Mouse (Mus musculus) v-Abl transformed pro-B cells (cell line): ENCODE measurements at regions not wholly inside any gene's neighbourhood (a gene's known extent, or its start where the extent isn't known, plus 50 kb on each side); places are given as distances from the start of the nearest gene placed in this dataset.

Experiments used
- in situ Hi-C, 2 experiments: fragments of 400-800 bp; cut with MboI; formaldehyde crosslinking; loops; one replicate each; pipeline ENCODE4 v1.15.1; 2025; ENCODE audit not compliant: unreplicated experiment in 2 of 2

DNA sequence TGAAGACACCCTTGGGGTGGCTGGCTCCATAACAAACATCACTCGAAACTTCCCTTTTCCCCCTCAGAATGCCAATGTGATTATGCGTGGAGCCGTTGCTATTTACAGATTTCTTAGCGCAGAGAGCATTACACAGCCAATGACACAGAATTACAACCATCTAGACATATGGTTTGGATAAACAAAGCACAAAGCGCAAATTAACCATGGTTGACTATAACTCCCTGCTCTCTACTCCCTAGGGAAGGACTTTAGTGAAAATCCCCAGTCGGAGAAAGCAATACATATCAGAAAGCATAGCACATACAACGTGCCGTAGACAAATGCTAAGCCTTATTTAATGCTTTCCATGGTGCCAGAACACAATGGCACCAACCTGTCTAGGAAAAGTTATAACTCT, 131.8 kb downstream of the Tshz3 start:
- in situ Hi-C loops, result no loop called here

DNA sequence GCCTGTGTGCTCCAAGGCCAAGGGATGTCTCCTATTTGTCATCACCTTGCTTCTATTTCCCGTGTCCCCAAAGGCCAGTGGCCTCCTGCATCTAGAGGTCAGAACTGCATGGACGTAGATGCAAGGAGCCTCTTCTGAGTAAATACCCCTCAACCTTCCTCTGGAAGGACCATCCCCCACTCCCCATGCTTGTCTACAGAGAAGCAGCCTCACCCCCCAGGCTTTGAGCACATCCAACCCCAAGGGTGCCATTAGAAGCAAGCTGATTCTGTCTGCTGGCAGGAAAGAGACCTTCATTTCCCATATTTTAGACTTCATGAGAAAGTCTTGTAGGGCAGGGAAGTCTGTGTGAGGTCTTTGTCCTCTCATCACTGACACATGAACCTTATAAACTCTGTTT, 132.2 kb downstream of the Tshz3 start:
- in situ Hi-C loops, result no loop called here

DNA sequence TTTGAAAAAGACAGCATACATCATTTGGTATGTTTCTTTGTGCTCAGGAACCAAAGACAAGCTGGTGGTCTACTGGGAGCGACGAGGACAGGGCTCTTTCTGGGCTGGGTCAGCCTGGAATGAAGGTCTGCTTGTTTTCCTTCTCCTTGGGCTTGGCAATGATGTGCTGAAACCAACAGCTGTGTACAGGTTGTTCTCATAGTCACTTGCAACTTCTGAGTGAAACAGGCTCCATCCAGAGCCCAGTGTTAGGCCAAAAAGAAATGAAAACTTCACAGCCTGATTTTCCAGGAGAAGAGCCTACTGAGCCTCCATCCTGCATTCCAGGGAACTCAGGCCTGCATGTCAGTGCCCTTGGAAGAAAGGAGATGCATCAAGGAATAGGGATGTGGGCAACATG, 150.4 kb downstream of the Tshz3 start:
- in situ Hi-C loops, result no loop called here

DNA sequence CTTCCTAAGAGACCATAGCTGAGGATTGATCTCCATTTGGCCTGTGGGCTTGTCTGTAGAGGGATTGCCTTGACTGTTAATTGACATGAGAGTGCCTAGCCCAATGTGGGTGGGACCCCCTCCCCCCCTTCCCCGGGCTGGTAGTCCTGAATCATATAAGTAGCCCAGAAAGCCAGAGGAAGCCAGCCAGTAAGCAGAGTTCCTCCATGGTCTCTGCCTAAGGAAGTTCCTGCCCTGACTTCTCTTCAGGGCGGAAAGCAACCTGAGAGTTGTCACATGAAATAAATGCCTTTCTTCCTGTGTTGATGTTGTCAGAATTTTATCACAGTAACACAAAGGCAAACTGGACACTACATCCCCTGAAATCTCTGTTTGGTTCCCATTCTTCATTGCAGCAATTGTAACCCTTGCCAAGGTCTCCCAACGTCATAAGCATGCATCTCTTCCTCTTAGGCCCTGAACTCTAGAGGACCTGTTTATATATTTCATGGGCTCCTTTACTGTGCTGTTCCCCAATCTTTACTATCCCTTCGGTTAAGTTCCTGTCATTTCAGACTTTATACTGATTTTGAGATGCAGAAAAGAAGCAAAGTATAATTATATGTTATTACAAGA, 153.5 kb downstream of the Tshz3 start:
- in situ Hi-C loops, result no loop called here

DNA sequence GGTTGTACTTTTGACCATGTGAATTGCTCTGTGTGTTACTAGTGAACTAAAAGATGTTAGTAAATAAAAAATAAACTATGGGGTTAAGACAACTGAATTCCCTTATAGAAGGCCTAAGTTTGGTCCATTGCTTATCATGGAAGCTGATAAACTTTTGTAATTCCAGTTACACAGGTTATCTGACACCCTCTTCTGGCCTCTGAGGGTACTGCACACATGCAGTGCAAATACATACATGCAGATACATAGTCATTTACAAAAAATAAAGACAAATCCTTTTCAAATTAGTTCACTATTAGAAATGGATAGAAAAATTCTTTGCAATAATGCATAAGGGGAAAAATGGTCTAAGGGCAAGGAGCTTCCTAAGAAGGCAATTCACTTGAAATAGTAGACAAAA, 156.4 kb downstream of the Tshz3 start:
- in situ Hi-C loops, result no loop called here

DNA sequence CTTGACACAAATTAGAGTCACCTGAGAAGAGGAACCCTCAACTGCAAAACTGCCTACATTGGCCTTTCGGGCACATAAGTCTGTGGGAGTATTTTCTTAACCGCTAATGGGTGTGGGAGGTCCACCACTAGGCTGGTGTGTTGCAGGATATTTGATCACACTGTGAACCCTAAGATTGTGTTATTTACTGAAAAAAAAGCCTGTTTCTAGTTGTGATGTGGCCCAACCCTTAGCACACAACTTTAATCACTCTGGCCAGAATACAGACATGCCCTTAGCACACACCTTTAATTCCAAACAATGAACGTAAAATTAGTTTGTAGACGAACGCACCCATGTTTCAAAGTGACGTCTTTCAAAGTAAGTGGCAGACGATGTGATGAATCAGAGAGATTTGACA, 161.5 kb downstream of the Tshz3 start:
- in situ Hi-C loops, result no loop called here

DNA sequence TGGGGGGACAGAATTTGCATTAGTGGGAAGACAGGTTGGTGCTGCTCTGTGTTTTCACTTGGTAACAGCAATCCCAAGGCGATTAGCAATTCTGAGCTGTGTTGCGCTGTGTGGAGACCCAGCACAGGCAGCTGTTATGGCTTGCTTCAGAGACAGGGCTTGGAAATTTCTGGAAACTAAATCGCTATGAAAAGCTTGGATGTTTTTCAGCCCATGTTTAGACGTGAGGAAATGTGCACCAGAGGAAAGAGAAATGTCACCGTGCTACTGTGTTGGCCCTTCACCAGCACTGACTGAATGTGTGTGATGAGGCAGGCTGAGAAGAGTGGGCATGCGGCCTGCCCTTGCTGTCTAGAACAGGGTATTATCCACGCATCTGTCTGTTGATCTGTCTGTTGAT, 164.6 kb downstream of the Tshz3 start:
- in situ Hi-C loops, result no loop called here

DNA sequence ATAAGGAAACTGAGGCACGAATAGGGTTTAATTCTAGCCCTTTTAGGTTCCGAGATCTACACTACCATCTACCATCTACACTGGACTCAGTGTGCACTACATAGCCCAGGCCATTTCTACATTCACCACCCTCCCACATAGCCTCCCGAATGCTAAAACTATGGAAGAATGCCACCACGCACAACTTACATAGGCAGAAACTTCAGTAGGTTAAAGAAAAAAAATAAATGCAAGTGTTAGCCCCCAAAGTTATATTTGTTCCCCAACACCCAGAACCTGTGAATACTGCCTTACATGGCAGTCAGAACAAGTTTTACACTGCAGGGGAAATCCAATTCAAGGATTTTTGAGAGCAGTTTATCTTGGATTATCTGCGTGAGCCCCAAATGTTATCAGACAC, 165.8 kb downstream of the Tshz3 start:
- in situ Hi-C loops, result no loop called here

DNA sequence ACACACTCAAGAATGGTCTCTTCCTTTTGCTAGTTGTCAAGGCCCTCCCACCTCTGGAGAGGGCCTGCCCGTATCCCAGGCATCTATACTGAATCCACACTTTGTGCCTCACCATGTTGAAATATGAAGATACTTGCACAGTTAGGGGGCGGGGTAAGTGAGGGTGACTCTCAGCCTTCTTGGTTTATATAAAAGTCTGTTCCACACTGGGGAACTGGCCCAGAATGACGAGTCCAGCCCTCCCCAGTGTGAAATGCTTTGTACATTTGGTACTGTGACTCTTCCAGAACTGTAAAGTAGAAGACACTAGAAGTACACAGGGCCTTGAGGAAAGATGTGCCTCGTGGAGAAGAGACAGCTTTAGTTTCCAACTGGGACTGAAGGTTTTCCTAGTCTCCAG, 166.8 kb downstream of the Tshz3 start:
- in situ Hi-C loops, result no loop called here

DNA sequence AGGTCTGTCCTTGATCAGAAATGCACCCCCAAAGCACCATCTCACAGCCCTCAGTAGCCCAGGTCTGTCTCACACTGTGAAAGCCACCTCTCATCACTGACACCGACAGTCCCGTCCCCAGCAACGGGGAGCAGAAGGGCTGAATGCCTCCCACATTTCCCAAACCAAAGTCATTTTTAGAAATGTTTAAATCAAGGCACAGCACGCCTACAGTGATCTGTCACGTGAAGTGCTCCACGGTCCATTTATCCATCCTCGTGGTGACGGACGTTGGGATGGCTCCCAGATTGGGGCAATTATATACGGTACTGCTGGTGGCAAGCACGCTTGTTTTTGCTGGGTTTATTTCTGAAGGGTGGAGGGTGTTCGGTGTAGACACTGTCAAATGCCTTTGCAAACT, 168.7 kb downstream of the Tshz3 start:
- in situ Hi-C loops, result no loop called here

DNA sequence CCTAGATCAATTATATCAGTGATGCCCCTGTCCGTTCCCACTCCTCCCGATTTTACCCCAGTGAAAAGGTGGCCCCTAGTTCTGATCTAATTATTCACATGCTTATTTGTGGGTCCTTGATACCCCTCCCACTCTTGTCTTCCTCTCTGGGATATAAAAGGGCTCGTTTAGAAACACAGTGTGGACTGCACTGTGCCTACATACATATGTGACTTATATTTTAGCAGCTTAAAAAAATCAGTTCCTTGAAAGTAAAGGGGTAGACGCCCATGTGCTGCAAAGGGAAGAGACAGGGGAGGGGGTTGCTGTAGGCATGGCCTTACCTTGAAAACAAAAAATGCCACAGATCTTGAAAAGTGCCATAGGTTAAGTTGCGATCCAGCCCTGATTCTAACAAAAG, 176.1 kb downstream of the Tshz3 start:
- in situ Hi-C loops, result no loop called here

DNA sequence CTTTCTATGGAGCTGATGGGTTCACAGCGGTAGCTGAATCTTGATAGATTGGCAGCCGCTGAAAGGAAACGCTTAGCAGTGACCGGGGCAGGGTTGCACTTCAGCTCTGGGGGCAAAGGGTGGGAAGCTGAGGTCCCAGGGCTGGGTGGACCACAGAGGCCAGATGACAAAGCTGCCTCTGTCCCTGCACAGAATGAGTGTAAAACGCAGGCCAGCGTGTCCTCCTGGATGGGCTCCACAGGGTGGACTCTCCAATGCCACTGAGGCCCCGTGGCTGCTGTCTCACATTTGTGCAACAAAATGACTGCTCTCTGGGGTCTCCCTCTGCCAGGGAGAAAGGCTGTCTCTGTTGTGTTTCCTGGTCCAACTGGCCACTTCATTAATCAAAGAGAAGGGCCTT, 179.8 kb downstream of the Tshz3 start:
- in situ Hi-C loops, result no loop called here

DNA sequence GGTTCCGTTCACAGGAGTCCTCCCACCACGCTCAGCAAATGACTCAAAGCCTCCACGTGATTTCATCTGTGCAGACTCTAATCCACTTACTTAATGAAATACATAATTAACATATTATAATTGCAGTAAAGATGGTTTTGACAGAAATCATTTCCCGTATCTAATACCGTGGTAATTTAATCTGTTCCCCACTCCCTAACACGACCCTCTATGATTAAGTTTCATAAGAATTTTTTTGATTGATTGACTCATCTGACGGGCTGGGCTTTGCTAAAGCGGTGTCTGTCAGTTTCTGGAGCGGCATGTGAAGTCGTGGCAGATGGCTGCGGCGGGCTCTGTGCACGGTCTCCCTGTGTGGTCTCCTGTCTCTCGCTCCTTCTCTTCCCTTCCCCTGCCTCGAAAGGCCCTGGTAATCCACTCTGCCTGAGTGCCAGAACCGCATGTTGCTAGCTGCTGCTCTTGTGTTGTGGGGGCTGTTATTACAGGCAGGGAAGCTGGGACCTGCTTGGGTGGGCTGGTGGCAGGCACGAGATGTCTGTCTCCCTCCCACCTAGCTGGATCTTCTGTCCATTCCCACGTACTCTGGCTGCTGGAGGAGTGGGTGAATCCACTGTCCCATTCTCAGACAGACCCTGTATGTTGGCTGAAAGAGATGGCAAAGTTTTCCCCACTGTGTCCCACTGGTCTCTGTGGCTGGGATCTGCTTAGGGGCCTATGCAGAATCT, 195.0 kb downstream of the Tshz3 start:
- in situ Hi-C loops, result no loop called here

DNA sequence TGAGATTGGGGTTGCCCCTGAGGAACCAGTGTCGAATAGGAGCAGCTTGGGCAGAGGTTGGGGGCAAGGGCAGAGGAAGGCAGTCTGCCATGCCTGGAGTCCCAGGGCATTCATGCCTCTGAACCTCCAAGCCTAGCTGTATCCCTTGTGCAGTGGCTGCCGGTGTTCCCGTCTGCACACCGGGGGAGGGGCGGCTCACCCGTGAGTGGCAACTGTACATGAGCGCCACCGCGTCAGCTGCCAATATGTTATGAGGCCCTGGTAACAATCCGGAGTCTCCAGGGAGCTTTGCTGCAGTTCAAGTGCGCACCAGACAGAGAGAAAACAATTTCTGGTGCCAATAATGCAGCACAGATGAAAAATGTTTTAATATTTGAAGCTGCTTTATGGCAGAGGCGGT, 198.4 kb downstream of the Tshz3 start:
- in situ Hi-C loops, result no loop called here

DNA sequence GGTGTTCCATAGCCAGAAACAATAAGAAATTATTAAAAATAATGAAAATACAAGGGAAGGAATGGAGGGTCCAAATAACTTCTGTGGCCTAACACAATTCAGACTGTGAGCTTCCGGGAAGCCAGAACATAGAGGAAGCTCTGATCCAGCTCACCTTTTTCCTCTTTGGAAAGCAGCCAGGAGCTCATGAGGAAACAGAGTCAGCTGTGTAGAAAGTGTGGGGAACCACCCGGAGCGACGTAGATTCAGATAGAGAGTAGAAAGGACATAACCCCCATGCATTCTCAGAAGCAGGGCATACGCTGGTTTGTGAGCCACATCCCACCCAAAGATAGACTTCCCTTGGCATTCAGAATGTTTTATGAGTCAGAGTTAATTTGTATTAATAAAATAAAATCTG, 203.6 kb downstream of the Tshz3 start:
- in situ Hi-C loops, result no loop called here

DNA sequence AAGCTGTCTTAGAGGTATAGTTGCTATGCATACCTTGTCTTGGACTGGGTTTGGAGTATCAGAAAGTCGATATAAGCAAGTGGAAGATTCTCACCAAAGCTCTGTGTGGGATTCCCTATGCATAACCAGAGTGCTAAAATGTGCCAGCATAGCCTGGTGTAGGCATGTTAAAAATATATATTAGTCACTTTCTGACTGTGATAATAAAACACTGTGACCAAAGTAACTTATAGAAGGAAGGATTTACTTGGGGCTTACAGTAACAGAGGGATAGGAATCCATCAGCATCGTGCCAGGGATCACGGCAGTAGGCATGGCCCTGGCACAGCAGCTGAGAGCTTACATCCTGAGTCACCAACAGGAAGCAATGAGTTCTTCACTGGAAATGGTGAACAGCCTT, 215.4 kb downstream of the Tshz3 start:
- in situ Hi-C loops, result no loop called here

DNA sequence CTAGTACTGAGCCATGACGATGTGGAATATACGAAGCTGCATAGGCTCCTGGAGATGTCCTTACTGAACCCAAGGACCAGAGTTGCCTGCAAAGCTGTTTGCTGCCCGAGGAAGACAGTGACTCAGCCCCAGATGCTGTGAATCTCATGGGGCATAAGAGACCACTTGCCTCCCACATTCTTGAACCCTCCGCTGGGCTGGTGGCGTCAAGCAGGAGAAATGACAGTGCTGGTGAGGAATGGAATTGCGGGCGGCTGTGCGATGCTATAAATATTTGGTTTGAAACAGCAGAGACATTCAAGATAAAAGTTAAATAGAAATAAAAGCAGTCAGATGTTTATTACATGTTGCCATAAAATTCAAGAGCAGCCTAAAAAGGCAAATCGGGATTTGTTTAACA, 216.3 kb downstream of the Tshz3 start:
- in situ Hi-C loops, result no loop called here

DNA sequence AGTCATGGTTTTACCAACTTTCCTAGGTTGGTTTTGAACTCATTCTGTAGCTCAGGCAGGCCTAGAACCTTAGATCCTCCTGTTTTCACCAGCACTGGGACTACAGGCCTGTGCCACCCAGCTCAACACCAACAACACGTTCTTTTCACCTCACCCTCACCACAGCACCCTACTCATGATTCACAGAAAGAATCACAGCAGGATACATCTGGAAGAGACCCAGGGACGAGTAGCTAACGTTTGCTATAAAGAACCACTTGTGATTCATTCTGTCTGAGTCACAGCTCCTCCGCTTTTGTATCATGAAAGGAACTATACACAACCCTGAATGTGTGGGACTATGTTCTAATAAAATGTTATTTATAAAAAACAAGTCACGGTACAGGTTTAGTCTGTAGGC, 217.3 kb downstream of the Tshz3 start:
- in situ Hi-C loops, result no loop called here

DNA sequence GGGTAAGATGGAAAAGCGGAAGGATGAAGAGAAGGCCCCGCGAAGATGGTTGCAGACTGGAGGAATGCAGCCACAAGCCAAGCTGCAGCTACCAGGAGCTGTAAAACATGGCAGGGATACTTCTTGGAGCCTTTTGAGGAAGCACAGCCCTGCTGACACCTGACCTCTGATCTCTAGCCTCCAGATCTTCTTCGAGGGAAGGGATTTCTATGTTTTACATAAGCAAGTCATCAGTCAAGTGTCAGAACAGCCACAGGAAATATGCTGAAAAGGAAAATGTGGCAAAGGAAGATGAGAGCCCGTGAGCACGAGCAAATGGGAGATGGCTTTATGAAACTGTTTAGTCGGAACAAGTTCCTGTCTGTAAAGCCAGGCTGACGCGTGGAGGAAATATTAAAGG, 219.1 kb downstream of the Tshz3 start:
- in situ Hi-C loops, result no loop called here

DNA sequence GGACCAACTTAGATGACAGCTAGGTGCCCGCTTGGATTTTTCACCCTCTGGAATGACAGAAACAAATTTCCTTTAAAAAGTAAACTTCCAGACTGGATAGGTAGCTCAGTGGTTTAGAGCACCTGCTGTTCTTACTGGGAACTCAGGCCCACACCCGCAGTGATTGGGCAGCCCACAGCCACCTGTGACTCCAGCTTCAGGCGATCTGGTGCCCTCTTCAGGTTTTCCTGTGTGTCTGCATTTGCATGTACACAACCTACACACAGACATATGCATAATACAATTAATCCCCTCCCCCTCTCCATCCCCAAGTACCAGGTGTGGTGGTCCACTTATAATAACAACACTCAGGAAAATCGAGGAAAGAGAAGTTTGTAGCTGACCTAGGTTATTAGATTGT, 221.5 kb downstream of the Tshz3 start:
- in situ Hi-C loops, result no loop called here

DNA sequence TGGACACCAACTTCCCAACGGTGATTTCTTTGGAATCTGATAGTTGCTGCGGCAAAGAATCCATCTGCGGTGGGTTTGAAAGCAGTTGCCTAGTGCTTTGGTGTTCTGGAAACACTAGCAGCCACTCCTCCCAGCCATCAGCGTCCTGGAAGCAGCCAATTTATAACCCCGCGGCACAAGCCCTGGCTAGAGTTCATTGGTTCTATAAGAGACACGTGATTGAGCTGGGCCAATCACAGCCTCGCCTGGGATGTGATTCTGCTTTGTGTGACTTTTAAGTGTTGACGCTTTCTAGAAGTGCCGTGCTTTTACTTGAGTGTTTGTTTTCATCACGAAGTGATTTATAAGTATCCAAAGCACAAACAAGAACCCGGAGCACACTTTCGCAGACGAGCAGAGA, 223.1 kb downstream of the Tshz3 start:
- in situ Hi-C loops, result no loop called here

DNA sequence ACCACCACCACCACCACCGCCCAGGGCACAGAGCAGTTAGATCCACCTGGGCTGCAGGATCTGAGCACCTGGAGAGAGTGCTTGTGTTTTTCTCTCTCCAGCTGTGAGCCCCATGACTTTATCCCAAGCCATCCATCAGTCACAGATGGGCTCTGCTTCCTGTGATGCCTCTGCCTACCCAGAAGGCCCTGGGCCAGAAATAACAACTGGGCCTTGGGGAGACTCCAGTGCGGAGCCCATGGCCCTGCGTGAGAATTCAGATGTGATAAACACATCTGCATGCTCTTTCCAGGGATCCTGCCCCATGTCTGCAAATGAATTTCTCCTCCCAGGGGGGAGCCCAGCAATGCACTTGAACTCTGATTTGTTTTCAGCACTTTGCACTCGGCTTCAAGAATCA, 235.6 kb downstream of the Tshz3 start:
- in situ Hi-C loops, result no loop called here
